Mouse (Mus musculus): ENCODE results near the gene Brd3os.

Brd3os gene

DNA sequence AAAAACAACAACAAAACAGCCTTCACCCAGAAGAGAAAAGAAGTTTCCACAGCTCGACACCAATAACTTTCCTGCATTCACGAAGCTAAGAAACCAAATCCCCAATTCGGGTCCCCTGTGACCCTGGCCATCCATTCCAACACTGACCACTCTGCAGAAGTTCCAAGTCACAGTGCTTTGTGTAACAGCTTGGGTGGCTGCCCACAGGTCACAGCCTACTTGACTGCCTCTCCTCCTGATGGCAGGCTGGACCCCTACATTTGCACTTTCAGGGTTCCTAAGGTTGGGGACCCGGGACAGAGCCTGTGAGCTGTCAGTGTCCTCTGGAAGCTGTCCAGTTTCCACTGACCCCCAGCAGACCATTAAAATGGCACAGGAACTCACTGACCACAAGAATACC lies 20.8 kb downstream of the Brd3os start:
- DNase-seq (ENCODE audit: low read depth, low spot score): no peak

GRCm38 (mm10) chr2:27469292-27469990 lies 27.3 kb downstream of the Brd3os start:
- no peak for DNase-seq (ENCODE audit: low read depth, low spot score)

- DNase-seq (ENCODE audit: low read depth, low spot score): no peak
Measured at GRCm38 (mm10) chr2:27469991-27470355, 27.8 kb downstream of the Brd3os start.

DNA sequence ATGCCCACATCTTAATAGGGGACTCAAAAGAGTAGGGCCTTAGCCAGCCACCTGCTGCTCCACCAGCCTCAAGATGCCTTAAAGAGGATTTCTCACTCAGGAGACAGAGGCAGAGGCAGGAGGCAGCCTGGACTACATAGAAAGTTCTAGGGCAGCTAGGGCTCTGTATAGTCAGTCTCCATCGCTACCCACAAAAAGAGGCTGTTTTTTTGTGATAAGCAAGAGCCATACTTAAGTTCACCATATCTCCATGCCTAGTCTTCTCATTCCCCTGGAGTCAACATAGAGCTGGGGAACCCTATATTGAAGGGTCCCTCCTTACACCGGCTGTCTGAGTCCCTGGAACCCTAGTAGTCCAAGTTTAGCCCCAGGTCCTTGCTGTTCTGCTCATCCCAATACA lies 28.4 kb downstream of the Brd3os start:
- no peak for DNase-seq (ENCODE audit: low read depth, low spot score)

GRCm38 (mm10) chr2:27471170-27471584 lies 29.1 kb downstream of the Brd3os start:
- no peak for DNase-seq (ENCODE audit: low read depth, low spot score)

DNA sequence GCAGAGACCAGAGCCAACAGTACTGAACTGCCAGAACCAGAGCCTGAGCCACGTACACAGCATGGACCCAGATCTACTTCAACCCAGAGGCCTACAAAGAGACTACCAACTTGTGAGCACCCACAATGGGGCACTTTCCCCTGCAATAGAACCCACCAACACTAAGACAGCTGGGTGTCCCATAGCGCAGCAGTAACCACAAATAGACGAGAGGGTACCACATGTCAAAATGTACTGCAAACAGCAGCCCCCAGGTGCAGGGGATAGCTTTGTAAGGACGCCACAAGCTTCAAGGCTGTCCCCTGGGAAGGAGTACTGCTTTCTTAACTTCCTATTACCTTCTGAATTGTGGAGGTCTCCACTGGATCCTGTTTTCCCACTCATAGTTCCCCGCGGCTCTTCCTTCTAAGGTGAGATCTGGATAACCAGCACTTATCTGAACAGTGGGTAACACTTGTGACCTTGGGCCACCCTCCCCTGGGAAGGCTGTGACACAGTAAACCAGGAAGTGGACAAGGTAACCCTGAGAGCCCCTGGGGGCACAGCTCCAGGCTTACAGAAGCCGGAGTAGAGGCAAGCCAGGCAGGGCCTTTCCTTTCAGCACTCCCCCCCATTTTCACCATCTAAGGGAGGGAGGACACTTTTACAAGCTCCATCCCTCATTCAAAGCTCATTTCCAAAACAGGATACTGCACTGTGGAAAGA lies 31.1 kb downstream of the Brd3os start:
- DNase-seq (ENCODE audit: low read depth, low spot score): no peak

DNA sequence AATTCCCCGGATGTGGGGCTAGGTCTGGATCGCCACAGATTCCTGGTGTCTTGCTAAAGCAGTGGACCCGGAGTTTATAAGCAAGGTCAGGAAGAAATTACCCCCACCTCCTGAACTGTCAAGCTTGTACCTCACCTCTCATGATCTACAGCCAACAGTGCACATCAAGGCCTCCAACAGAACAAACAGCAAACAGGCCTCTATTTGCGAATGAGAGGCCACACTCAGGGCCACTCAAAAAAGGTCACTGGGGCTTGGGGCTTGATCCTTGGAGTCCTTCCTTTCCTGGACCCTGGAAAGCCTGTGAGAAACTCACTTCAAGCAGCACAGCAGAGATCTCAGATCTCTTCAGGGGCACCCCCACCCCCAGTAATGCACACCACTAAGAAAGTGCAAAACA lies 31.8 kb downstream of the Brd3os start:
- DNase-seq (ENCODE audit: low read depth, low spot score): no peak

DNA sequence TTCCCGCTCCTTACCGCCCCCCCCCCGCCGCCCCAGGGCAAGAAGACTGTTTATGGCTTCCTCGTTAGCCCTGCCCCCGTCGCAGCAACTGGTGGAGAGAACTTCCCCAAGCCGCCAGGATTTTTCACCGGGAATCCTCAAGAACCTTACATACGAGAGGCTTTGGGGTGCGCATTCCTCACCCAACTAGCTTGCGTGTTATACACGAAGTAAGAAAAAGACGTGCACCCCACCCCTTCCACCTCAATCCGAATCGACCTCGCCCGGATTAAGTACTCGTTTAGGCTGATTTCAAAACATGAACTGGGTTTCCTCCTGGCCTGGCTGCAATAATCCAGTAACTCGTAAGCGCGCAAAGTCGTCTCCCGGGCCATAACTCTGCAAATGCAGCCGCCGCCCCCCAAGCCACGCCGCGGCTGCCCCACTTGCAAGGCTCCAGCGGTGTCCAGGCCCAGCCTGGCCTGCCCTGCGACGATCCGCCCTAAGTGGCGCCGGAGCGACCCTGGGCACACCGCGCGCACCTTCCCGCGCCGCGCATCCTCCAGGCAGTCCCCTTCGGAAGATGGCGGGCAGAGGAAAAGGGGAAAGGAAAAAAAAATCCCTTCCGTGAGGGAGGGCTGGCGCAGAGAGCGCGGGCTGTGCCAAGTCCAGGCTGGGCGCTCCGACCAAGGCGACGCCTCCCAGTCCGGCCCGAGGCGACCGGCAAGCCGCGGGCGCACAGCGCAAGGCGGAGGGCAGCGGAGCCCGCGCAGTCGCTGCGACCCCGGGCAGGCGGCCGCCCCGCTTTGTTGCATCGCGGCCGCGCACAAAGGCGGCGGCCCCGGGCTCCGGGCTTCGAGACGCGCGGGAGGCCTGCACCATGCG lies 32.7 kb downstream of the Brd3os start:
- DNase-seq (ENCODE audit: low read depth, low spot score): no peak

DNA sequence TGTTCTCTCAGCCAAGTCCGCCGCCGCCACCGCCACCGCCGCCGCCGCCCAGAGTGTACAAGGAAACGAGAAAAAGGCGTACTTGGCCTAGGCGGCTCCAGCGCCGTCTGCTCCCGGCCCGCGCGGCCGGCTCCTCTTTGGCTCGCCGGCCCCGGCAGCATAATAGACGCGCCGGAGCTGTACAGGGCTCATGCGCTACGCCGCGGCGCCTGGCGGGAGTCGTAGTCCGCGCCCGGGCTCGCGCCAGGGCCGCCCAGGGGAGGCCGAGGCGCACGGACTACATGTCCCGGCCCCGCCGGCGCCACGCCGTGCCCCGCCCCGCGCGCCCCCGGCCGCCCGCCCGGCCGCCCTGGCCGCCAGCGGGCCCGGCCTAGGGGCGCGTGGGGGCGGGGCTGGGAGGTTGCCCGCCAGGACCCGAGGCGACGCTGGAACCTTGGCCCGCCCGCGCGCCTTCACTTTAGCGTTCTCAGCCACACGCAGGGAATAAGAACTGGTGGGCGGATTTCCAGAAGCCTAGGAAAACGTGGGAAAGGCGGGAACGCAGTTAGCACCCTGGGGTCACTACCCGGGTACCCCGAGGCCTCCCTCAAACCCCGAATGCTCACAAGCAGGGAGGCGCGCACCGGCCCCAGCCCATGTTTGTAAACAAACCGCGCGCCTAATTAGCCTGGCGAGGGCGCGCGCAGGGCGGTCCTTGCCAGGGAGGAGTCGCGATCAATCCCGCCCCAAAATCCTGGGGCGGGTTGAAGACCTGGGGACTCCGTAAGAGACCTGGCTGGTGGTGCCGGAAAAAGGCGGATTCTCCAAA lies 33.6 kb downstream of the Brd3os start:
- peak; percentile 82 for DNase-seq (ENCODE audit: low read depth, low spot score)

GRCm38 (mm10) chr2:27476303-27477192 lies 34.4 kb downstream of the Brd3os start:
- DNase-seq (ENCODE audit: low read depth, low spot score): no peak

GRCm38 (mm10) chr2:27479821-27480220 lies 37.7 kb downstream of the Brd3os start:
- DNase-seq (ENCODE audit: low read depth, low spot score): no peak

DNA sequence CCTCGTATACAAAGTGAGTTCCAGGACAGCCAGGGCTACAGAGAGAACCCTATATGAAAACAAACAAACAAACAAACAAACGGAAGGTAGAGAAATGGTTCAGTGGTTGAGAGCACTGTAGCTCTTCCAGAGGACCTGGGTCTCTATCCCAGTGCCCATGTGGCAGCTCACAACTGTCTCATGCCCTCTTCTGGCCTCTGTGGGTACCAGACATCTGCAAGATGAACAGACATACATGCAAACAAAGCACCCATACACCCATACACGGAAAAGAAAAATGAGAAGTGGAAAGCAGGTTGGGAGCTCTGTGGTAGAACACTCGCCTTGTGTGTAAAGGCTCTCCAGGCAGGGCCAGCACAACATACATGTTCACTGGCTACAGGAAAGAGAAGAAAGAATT lies 38.2 kb downstream of the Brd3os start:
- DNase-seq (ENCODE audit: low read depth, low spot score): no peak

- DNase-seq (ENCODE audit: low read depth, low spot score): no peak
Measured at GRCm38 (mm10) chr2:27482265-27482861, 40.2 kb downstream of the Brd3os start.

GRCm38 (mm10) chr2:27486725-27487124 lies 44.6 kb downstream of the Brd3os start:
- no peak for DNase-seq (ENCODE audit: low read depth, low spot score)

DNA sequence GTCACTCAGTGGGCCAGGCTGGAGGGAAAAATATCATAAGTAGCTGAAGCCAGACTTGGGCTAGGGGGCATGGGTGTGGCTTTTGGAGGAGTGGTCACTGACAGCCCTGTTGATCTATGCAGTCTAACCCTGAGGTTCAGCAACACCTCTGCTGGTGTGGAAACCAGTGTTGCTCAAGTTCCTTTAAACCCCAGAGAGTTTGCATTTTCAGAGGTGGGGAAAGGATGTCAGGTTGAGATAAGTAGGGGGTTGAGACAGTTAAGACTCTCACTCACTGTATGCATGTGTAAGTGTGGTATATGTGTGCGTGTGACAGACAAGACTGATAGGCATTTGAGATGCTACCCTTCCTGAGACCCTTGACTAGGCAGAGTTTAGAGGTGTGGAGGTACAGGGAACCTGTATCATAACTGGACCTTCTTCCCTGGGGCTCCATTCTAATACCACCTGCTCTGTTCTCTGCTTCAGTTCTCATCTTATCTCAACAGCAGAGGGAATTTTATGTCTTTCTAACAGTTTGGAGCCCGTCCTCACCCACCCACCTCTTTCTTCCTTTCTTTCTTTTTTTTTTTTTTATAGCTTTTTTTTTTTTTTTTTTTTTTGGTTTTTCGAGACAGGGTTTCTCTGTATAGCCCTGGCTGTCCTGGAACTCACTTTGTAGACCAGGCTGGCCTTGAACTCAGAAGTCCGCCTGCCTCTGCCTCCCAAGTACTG lies 45.4 kb downstream of the Brd3os start:
- no peak for DNase-seq (ENCODE audit: low read depth, low spot score)

GRCm38 (mm10) chr2:27488362-27488761 lies 46.2 kb downstream of the Brd3os start:
- DNase-seq (ENCODE audit: low read depth, low spot score): no peak

GRCm38 (mm10) chr2:27490939-27491338 lies 48.8 kb downstream of the Brd3os start:
- DNase-seq (ENCODE audit: low read depth, low spot score): no peak
